Mouse (Mus musculus) megakaryocyte progenitor cell, adult 5-6 weeks (primary cell): Measurements from ENCODE around the gene Cables2. TPM values are rescaled to one million over a fixed set of nuclear protein-coding genes. Genes with fewer than 3 reads are reported as not detected.
"Not testable (repeated sequence)": the region's sequence is repeated elsewhere in the genome, so short reads cannot be mapped to it uniquely, and the experiment has no call there.

ENCODE experiments used
- ATAC-seq: replicated peaks from 2 replicates; pipeline ENCODE4 v1.8.0; 2016; ENCODE audit warnings: mild to moderate bottlenecking, moderate TSS enrichment, inconsistent platforms; ENCODE audit not compliant: poor library complexity
- total RNA-seq, 2 experiments: library from RNA; stranded (forward) in 1 of 2; stranded (reverse) in 1 of 2; fragments of 157-497, 149-512 nt in 1 of 2; fragments of 200-1000 nt in 1 of 2; gene quantifications; 2 replicates each; pipeline versions ENCODE4 v1.2.3 to v1.2.4; 2015 to 2017

The Cables2 gene
- total RNA-seq, 2 experiments from 2014 or later = 9.9 to 15.1 TPM

GRCm38 (mm10) chr2:180279321-180279720 is 6.0 kb upstream of the Cables2 start:
- no peak for ATAC-seq

- no peak for ATAC-seq
Measured at GRCm38 (mm10) chr2:180277773-180278320, 4.6 kb upstream of the Cables2 start.

- ATAC-seq = peak; percentile 33
Measured at GRCm38 (mm10) chr2:180276851-180277259, 3.6 kb upstream of the Cables2 start.

GRCm38 (mm10) chr2:180276385-180276784 is 3.1 kb upstream of the Cables2 start:
- no peak for ATAC-seq

GRCm38 (mm10) chr2:180275836-180276235 is 2.5 kb upstream of the Cables2 start:
- peak; percentile 36 for ATAC-seq

GRCm38 (mm10) chr2:180274523-180274922 is 1.2 kb upstream of the Cables2 start:
- no peak for ATAC-seq

GRCm38 (mm10) chr2:180272884-180273321 is 393 bp downstream of the Cables2 start:
- ATAC-seq = no peak

- no peak for ATAC-seq
Measured at GRCm38 (mm10) chr2:180271804-180272395, 1.4 kb downstream of the Cables2 start.

GRCm38 (mm10) chr2:180270537-180271255 is 2.6 kb downstream of the Cables2 start:
- ATAC-seq = peak; percentile 15

- no peak for ATAC-seq
Measured at GRCm38 (mm10) chr2:180269329-180269728, 4.0 kb downstream of the Cables2 start.

- no peak for ATAC-seq
Measured at GRCm38 (mm10) chr2:180267955-180268354, 5.3 kb downstream of the Cables2 start.

GRCm38 (mm10) chr2:180262891-180263290 is 10.4 kb downstream of the Cables2 start:
- ATAC-seq = no peak

- no peak for ATAC-seq
Measured at GRCm38 (mm10) chr2:180262441-180262840, 10.9 kb downstream of the Cables2 start.

- no peak for ATAC-seq
Measured at GRCm38 (mm10) chr2:180261901-180262300, 11.4 kb downstream of the Cables2 start.

GRCm38 (mm10) chr2:180260610-180261480 is 12.5 kb downstream of the Cables2 start:
- ATAC-seq = no peak

GRCm38 (mm10) chr2:180259826-180260609 is 13.3 kb downstream of the Cables2 start:
- not testable (repeated sequence) for ATAC-seq

GRCm38 (mm10) chr2:180258951-180259484 is 14.3 kb downstream of the Cables2 start:
- ATAC-seq = not testable (repeated sequence)

- ATAC-seq = no peak
Measured at GRCm38 (mm10) chr2:180257963-180258865, 15.1 kb downstream of the Cables2 start.

- peak; percentile 80 for ATAC-seq
Measured at GRCm38 (mm10) chr2:180257001-180257521, 16.2 kb downstream of the Cables2 start, which contains the start of gene Rps21. Gene Rps21, plus strand, starts transcription at chr2:180257377.
